Mouse (Mus musculus) CD4-positive helper T cell, adult 2 months (primary cell): ENCODE results near the gene Olfr1012.
"Not testable (repeated sequence)": the region's sequence is repeated elsewhere in the genome, so short reads cannot be mapped to it uniquely, and the experiment has no call there.

Source experiments
- DNase-seq: peaks from one replicate; pipeline ENCODE4 v3.0.0-alpha.2; 2012; ENCODE audit warnings: low read depth, missing footprints, low spot score

The Olfr1012 gene

DNA sequence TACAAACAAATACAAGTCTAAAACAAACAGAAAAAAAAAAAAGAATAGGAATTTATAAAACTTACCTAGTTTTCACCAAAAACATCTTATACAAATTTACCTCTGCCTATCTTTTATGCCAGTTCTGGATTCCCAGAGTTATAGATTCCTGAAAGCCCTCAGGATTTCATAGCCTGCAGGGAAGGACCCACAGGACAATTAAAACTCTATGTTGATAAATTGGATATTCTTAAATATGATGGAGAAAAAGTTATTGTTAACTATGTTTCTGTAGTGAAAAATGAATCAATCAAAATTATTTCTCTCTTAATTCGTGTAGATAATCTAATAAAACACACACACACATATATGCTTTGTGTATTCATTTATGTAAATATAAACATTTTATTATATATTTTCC is at the start of gene Olfr1012:
TSS of gene Olfr1012 (minus strand) at position 101 of the 400 bp plus-strand sequence.
- no peak for DNase-seq

DNA sequence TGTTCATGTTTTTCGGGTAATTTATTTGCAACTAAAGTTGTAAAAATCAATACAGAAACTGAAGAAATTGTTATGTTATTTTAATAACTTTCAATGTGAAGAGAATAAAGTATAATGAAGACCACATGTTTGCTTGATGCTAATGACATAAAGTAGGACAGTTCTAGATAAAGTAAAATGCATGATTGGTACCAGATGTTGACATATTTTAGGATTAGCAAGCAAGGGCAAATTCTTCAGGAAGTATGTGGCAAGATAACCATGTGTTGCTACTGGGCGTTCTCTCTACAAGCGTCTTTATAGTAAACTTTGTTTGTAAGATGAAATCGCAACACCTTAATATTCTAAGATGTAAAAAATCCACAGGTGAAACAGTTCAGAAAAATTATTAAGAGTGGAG is 41.9 kb upstream of the Olfr1012 start:
- no peak for DNase-seq

DNA sequence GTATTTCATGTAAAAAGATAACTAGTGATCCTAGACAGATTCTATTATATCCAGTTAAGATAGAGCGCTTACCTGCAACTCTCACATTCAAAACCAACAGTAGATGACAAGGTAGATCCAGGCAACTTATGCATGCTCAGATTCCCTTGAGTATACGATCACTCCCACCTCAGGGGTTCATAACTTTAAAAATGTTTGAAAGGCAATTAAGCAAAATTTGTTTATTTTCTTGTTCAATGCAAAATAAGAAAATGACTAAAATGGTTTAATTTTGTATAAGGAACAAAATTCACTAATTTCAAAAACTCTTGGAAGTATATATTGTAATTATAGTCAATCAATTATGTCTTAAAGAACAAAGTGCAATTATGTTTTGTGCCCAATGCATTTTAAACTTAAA is 39.9 kb upstream of the Olfr1012 start, which contains the start of gene Olfr1016:
TSS of gene Olfr1016 (minus strand) at position 101 of the 400 bp plus-strand sequence.
- no peak for DNase-seq

DNA sequence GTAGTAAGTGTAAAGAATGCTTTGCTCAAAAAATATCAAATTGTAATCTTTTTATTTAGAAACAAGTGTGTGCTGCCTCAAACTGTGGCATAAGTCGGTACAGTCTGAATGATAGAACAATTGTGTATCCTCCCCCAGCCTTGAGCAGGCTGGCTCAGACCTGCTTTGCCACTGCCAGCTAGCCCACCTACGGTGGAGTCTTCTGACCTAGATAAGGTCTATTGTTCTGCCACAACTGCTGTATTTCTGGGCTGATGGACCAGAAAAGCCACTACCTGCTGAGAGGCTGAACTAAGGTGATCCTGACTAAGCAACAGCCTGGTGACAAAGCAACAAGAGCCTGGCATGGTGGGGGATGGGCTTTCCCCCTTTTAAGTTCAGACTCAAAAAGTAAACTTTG is 29.8 kb upstream of the Olfr1012 start:
- DNase-seq, result no peak

DNA sequence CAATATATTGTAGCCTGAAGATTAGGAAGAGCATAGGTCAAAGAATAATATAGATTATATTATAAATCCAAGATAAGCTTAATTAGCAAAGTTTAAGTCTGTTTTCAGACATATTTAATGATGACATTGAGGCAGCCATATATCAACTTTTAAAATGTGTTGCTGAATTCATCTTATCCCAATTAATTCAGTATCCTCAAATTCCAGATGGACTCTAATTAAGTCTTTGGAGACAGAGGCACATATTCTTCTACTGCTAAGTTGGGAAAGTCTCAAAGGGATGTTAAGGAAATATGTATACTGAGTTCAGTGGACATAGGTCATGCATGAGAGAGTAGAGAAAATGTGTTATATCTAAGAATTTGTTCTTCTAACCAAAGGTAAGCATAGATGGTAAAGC is 19.2 kb upstream of the Olfr1012 start, which contains the start of gene Olfr1015:
TSS of gene Olfr1015 (plus strand) at position 301 of the 400 bp plus-strand sequence.
- DNase-seq, result no peak

DNA sequence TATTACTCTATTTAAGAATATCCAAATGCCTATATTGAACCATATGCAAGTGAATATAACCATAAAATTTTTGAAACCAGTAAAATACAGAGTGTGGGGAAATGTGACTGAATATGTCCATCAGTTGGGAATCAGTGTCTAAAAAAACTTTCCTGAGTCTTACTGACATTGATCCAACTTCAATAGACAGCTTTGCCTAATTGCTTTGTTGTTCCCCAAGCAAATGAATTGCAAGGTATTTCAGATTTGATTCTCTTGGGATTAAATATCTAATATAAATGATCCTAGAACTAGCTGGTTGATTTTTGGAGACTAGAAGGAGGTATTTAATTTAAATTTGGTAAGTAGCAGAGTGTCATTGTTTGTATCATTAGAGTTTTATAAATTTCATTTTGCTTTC is 9.8 kb upstream of the Olfr1012 start, which contains the start of gene Olfr1014:
TSS of gene Olfr1014 (plus strand) at position 301 of the 400 bp plus-strand sequence.
- DNase-seq, result no peak

DNA sequence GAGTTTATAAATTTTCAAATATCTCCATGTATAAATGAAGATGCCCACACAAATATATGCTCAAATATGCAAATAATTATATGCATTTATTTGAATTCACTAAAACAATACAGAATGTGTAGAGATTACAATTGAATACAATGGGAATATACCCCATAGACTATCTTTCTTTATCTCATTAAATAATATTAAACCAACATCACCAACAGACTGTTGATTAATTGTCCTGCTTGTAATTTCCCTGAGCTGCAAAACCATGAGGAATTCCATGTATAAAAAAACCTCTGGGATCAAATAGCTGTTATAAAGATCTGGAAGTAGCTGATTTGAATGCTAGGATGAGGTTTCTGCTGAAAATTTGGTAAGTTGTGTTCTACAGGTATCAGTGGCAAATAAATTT is 4.2 kb upstream of the Olfr1012 start, which contains the start of gene Olfr1013:
TSS of gene Olfr1013 (plus strand) at position 301 of the 400 bp plus-strand sequence.
- no peak for DNase-seq

DNA sequence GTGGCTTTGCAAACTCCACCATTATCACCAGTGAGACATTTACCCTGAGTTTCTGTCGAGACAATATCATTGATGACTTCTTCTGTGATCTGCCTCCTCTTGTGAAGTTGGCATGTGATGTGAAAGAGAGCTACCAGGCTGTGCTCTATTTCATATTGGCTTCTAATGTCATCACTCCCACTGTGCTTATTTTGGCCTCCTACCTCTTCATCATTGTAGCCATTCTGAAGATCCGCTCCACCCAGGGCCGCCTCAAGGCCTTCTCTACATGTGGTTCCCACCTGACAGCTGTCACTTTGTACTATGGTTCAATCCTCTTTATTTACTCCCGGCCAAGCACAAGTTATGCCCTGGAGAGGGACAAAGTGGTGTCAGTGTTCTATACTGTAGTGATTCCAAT is 8.7 kb downstream of the Olfr1012 start:
- no peak for DNase-seq

DNA sequence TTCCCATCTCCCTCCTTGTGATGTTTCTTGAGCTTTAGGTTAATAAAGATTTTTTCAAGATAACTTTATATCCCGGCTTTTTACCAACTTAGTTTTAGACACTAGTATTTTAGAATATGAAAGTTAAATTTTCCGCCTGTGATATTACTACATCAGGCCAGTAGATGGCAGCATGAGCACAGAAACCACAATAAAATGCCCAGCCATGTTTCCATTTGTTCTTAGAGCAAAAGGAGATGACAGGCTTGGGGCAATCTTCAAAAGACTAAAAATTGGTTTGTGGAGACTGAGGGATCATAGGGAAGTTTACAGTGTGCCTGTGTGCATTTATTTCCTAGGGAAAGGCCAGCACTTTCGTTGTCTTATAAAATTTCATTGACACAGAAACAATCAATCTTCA is 36.8 kb downstream of the Olfr1012 start:
- no peak for DNase-seq

DNA sequence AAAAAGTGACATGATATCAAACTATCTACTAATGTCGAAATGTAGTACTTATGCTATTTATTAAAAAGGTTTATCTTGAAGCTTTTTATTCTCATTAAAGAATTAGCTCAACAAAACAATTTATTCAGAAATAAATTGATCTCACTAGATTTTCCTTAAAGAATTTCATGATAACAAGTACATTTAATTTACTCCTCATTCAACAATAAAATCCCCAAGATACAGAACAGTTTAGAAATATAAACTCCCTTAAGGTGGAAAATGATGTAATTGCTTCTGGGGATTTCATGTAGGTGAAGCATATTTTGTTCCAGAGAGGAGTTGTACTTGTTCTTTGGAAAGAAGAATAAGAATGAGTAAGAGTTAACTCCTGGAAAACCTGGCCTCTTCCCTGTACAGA is 47.4 kb downstream of the Olfr1012 start, which contains the start of gene Olfr1009:
TSS of gene Olfr1009 (plus strand) at position 301 of the 400 bp plus-strand sequence.
- no peak for DNase-seq

DNA sequence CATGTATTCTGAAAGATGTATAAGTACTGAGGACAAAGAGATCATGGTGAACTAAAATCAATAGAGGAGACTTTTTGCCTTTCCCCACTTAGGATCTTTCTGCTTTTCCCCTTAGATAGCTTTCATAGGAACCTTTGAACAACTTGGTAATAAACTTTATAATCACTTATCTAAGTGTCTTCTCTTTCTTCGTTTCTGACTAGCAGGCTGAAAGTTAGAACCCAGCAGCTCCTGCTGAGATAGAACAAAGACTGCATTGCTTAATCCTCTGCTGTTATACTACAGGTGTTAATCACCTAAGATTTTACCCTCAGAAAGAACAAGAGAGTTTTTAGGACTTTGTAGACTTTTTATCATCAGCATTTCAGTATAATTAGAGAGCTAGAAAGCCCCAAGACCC is 51.4 kb downstream of the Olfr1012 start:
- no peak for DNase-seq

DNA sequence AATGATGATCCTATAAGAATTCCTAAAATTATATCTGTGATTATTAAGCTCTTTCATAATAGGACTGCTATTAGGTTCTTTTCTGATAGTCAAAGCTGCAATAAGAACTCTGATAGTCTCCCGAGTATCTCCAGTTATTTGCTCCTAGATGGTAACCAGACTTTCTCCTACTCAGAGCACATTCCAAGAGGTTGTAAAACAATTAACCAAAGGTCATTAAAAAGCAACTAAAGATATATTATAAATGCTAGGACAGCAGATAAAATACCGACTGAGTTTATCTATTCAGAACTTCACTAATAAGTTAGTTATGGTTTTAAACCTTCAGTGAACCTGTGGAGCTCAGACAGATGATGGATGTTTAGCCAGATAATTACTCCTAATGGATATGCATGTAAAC is 51.9 kb downstream of the Olfr1012 start:
- not testable (repeated sequence) for DNase-seq
